Mouse (Mus musculus): ENCODE results near the gene Ulk4. TPM values are rescaled to one million over a fixed set of nuclear protein-coding genes. Genes with fewer than 3 reads are reported as not detected.

Gene Ulk4
- total and polyA plus RNA-seq, 3 experiments = 0.18 to 2.3 (median 0.30) TPM

DNA sequence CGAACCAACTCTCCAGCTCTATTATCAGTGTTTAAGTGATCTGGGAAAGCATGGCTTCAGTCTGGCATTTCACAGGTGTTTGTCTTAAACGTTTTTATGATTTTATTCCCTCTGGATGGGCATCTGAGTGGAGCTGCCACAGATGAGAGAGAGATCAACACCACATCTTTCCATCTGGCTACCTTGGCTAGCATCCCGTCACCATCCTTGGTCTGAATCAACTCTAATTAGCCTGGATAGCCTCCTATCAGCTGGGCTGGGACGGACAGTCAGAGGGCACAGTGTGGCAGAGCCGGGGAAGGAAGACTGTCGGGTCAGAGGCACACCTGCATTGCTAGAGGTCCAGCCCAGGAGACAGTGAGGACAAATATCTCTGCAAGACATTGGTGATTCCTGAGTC lies 4.9 kb upstream of the Ulk4 start:
- H3K4me3 ChIP-seq = no peak overlapping the region
- no peak overlapping the region for H3K9ac ChIP-seq (ENCODE audit: low read depth, low read length)
- no peak overlapping the region for H3K27ac ChIP-seq
- WGBS = 77% methylated on average over 6 of the region's 6 CpGs
- TF ChIP-seq CTCF (IDR thresholded peaks at IDR 0.05) (no peak), POLR2A (IDR thresholded peaks at IDR 0.05; ENCODE audit: insufficient read depth, low read depth, low read length) (no peak), EP300 (IDR thresholded peaks at IDR 0.05; ENCODE audit: insufficient read depth, low read depth, low read length) (no peak)
- DNase-seq = no peak
- intact Hi-C loops (cut with DNase I) = loop anchor here (1.0 kb wide), 1 partner anchor 73 kb away; no protein-coding TSS in a partner anchor
- no peaks in the 10 kb centered on the region for H3K27me3 ChIP-seq (ENCODE audit: control insufficient read depth, insufficient read depth, low read length)
- H3K79me2 ChIP-seq (replicated peaks; ENCODE audit: control insufficient read depth, insufficient read depth, low read length) = no peaks in the 10 kb centered on the region
- H3K4me1 ChIP-seq (ENCODE audit: control insufficient read depth, insufficient read depth, low read length) = peaks cover 5% of the 10 kb centered on the region
- H3K36me3 ChIP-seq (ENCODE audit: control insufficient read depth, insufficient read depth, low read length) = no peaks in the 10 kb centered on the region

GRCm38 (mm10) chr9:121279216-121279615 lies 2.2 kb upstream of the Ulk4 start:
- H3K36me3 ChIP-seq (ENCODE audit: control insufficient read depth, insufficient read depth, low read length) = no peaks in the 10 kb centered on the region
- no peaks in the 10 kb centered on the region for H3K79me2 ChIP-seq (replicated peaks; ENCODE audit: control insufficient read depth, insufficient read depth, low read length)
- H3K27me3 ChIP-seq (ENCODE audit: control insufficient read depth, insufficient read depth, low read length) = no peaks in the 10 kb centered on the region
- intact Hi-C loops (cut with DNase I) = loop anchor here (5.0 kb wide), 1 partner anchor 178 kb away; no protein-coding TSS in a partner anchor
- 79% methylated on average over 5 of the region's 5 CpGs for WGBS
- no peak overlapping the region for H3K4me3 ChIP-seq
- no peak for DNase-seq
- H3K9ac ChIP-seq (ENCODE audit: low read depth, low read length) = no peak overlapping the region
- no peak overlapping the region for H3K27ac ChIP-seq
- TF ChIP-seq EP300 (IDR thresholded peaks at IDR 0.05; ENCODE audit: insufficient read depth, low read depth, low read length) (no peak), POLR2A (IDR thresholded peaks at IDR 0.05; ENCODE audit: insufficient read depth, low read depth, low read length) (no peak), CTCF (IDR thresholded peaks at IDR 0.05) (no peak)
- no peaks in the 10 kb centered on the region for H3K4me1 ChIP-seq (ENCODE audit: control insufficient read depth, insufficient read depth, low read length)

DNA sequence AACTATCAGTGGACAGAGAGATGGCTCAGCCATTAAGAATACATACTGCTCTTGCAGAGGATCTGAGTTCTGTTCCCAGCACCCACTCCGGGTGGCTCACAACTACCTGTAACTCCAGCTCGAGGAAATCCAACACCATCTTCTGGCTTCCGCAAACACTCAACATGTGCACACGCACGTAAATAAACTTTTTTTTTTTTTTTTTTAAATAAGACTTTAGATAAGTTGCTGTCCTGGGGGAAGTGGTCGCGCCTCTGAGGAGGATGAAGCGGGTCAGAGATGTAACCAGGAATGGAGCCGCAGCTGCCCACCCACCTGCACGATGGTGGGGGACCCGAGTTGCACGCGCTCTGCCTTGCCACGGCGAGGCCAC lies 266 bp downstream of the Ulk4 start:
- no peak overlapping the region for H3K27ac ChIP-seq
- H3K36me3 ChIP-seq (ENCODE audit: control insufficient read depth, insufficient read depth, low read length) = no peaks in the 10 kb centered on the region
- whole genome bisulfite sequencing = 15% methylated on average over 15 of the region's 15 CpGs
- H3K4me1 ChIP-seq (ENCODE audit: control insufficient read depth, insufficient read depth, low read length) = no peaks in the 10 kb centered on the region
- TF ChIP-seq CTCF (IDR thresholded peaks at IDR 0.05) = no peak
- TF ChIP-seq EP300 (IDR thresholded peaks at IDR 0.05; ENCODE audit: insufficient read depth, low read depth, low read length) = no peak
- TF ChIP-seq POLR2A (IDR thresholded peaks at IDR 0.05; ENCODE audit: insufficient read depth, low read depth, low read length) = no peak
- DNase-seq = no peak
- H3K79me2 ChIP-seq (replicated peaks; ENCODE audit: control insufficient read depth, insufficient read depth, low read length) = no peaks in the 10 kb centered on the region
- H3K4me3 ChIP-seq = peak overlapping the region; percentile 88
- intact Hi-C loops (cut with DNase I) = loop anchor here (5.0 kb wide), 1 partner anchor 181 kb away; no protein-coding TSS in a partner anchor
- peak overlapping the region; percentile 35 for H3K9ac ChIP-seq (ENCODE audit: low read depth, low read length)
- no peaks in the 10 kb centered on the region for H3K27me3 ChIP-seq (ENCODE audit: control insufficient read depth, insufficient read depth, low read length)

DNA sequence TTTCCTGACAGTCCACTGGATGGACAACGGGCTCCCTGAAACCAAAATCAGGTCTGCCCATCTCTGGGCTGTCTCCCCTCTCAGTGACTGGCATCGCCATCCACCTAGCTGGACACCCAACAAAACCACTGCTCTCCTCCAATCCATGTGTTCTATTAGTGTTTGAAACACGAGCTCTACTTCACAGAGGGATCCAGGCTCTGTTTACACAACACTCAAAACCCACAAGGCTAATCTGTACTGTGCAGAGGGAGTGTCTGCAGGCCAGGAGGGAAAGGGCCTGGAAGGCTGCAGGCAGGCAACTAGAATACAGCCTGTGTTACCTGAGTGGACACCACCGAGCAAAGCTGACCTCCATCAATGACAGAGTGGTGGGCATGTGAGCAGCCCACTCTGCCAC lies 5.4 kb downstream of the Ulk4 start:
- Histone ChIP-seq H3K27ac (no peak overlapping the region), H3K36me3 (ENCODE audit: control insufficient read depth, insufficient read depth, low read length) (no peaks in the 10 kb centered on the region), H3K4me3 (no peak overlapping the region), H3K4me1 (ENCODE audit: control insufficient read depth, insufficient read depth, low read length) (no peaks in the 10 kb centered on the region), H3K27me3 (ENCODE audit: control insufficient read depth, insufficient read depth, low read length) (no peaks in the 10 kb centered on the region), H3K9ac (ENCODE audit: low read depth, low read length) (no peak overlapping the region), H3K79me2 (replicated peaks; ENCODE audit: control insufficient read depth, insufficient read depth, low read length) (no peaks in the 10 kb centered on the region)
- DNase-seq = no peak
- 65% methylated on average over 4 of the region's 4 CpGs for WGBS
- intact Hi-C loops (cut with DNase I) = no loop called here
- TF ChIP-seq EP300 (IDR thresholded peaks at IDR 0.05; ENCODE audit: insufficient read depth, low read depth, low read length) (no peak), CTCF (IDR thresholded peaks at IDR 0.05) (no peak), POLR2A (IDR thresholded peaks at IDR 0.05; ENCODE audit: insufficient read depth, low read depth, low read length) (no peak)

DNA sequence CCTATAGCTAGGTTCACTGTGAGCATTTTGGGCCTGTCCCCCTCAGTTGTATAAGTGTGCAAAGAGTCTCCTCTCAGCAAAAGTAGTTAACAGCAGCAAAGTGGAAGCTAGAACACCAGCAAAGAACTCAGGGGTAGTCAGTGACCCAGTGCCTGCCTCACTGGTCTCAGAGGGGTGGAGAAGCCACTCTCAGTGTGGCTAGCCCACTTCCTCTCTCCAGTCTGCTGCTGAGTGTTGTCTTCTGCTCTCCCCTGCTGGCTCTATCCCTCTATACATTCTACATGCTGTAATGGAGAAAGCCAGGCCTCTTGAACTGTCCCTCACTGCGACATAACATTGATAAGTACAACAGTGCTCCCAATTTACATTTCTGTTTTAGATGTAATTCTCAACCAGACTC lies 5.8 kb downstream of the Ulk4 start:
- H3K9ac ChIP-seq (ENCODE audit: low read depth, low read length) = no peak overlapping the region
- intact Hi-C loops (cut with DNase I) = no loop called here
- 71% methylated on average over 1 of the region's 1 CpGs for WGBS
- no peaks in the 10 kb centered on the region for H3K79me2 ChIP-seq (replicated peaks; ENCODE audit: control insufficient read depth, insufficient read depth, low read length)
- H3K27me3 ChIP-seq (ENCODE audit: control insufficient read depth, insufficient read depth, low read length) = no peaks in the 10 kb centered on the region
- no peaks in the 10 kb centered on the region for H3K36me3 ChIP-seq (ENCODE audit: control insufficient read depth, insufficient read depth, low read length)
- no peak overlapping the region for H3K27ac ChIP-seq
- no peak for DNase-seq
- no peak overlapping the region for H3K4me3 ChIP-seq
- TF ChIP-seq EP300 (IDR thresholded peaks at IDR 0.05; ENCODE audit: insufficient read depth, low read depth, low read length) (no peak), CTCF (IDR thresholded peaks at IDR 0.05) (no peak), POLR2A (IDR thresholded peaks at IDR 0.05; ENCODE audit: insufficient read depth, low read depth, low read length) (no peak)
- H3K4me1 ChIP-seq (ENCODE audit: control insufficient read depth, insufficient read depth, low read length) = no peaks in the 10 kb centered on the region

- intact Hi-C loops (cut with DNase I) = no loop called here
- DNase-seq = no peak
- Histone ChIP-seq H3K4me1 (ENCODE audit: control insufficient read depth, insufficient read depth, low read length) (no peaks in the 10 kb centered on the region), H3K9ac (ENCODE audit: low read depth, low read length) (no peak overlapping the region), H3K27ac (no peak overlapping the region), H3K27me3 (ENCODE audit: control insufficient read depth, insufficient read depth, low read length) (no peaks in the 10 kb centered on the region), H3K36me3 (ENCODE audit: control insufficient read depth, insufficient read depth, low read length) (no peaks in the 10 kb centered on the region), H3K79me2 (replicated peaks; ENCODE audit: control insufficient read depth, insufficient read depth, low read length) (no peaks in the 10 kb centered on the region), H3K4me3 (no peak overlapping the region)
- TF ChIP-seq CTCF (IDR thresholded peaks at IDR 0.05) = no peak
- TF ChIP-seq EP300 (IDR thresholded peaks at IDR 0.05; ENCODE audit: insufficient read depth, low read depth, low read length) = no peak
- no peak for TF ChIP-seq POLR2A (IDR thresholded peaks at IDR 0.05; ENCODE audit: insufficient read depth, low read depth, low read length)
- 64% methylated on average over 10 of the region's 10 CpGs for WGBS
Observed at GRCm38 (mm10) chr9:121265307-121265706, 11.7 kb downstream of the Ulk4 start.
